Mouse (Mus musculus): ENCODE results near the gene Pla2g4d.

GRCm38 (mm10) chr2:120235947-120236640 lies 52.9 kb downstream of the Pla2g4d start:
- TF ChIP-seq CTCF (IDR thresholded peaks at IDR 0.05; ENCODE audit: borderline replicate concordance, insufficient read depth, low read length) (no peak), POLR2A (IDR thresholded peaks at IDR 0.05; ENCODE audit: low read depth, low read length) (no peak)
